Mouse (Mus musculus): ENCODE measurements around the gene Hist1h1c. TPM values are rescaled to one million over a fixed set of nuclear protein-coding genes. Genes with fewer than 3 reads are reported as not detected.
"Not testable (repeated sequence)": the region's sequence is repeated elsewhere in the genome, so short reads cannot be mapped to it uniquely, and the experiment has no call there.

The Hist1h1c gene
- polyA plus RNA-seq, 1 experiment from 2014 or later = 37.8 TPM

DNA sequence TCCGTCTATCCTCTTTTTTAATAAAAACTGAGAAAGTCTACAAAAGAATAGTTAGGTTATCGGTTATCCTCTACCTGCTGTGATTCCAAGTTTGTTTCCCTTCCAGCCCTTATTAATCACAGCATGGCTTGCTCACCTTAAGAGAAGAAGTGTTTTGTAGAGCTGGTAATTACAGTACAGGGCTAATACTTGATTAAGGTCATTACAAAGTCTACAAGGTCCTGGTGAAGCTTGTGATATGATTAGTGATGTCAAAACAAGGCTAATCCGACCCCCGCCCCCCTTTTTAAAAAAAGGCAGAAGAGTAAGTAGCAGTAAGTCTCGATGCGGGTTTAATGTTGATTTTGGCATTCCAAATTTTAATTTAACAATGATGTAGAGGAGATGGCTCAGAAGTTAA, 39.6 kb upstream of the Hist1h1c start:
- ATAC-seq (ENCODE audit: low read depth) = no peak
- H3K27me3 ChIP-seq (ENCODE audit: control insufficient read depth, insufficient read depth, low read depth, low read length) = no peaks in the 10 kb centered on the region
- 54% methylated on average over 6 of the region's 6 CpGs for WGBS
- H3K4me1 ChIP-seq (replicated peaks; ENCODE audit: control insufficient read depth, insufficient read depth, low read length) = peaks cover 18% of the 10 kb centered on the region
- no peak overlapping the region for H3K4me3 ChIP-seq (ENCODE audit: low read length)
- H3K9me3 ChIP-seq (ENCODE audit: control insufficient read depth, low read length) = no peaks in the 10 kb centered on the region
- peak overlapping the region; percentile 43; the same call in 1 of the 2 replicates for H3K9ac ChIP-seq (ENCODE audit: low read length)
- H3K27ac ChIP-seq (ENCODE audit: low read length) = peak overlapping the region; percentile 84
- peak overlapping the region; percentile 47 for H3K4me2 ChIP-seq (ENCODE audit: low read depth, low read length)
- no peaks in the 10 kb centered on the region for H3K36me3 ChIP-seq (ENCODE audit: control insufficient read depth, insufficient read depth, low read length)

DNA sequence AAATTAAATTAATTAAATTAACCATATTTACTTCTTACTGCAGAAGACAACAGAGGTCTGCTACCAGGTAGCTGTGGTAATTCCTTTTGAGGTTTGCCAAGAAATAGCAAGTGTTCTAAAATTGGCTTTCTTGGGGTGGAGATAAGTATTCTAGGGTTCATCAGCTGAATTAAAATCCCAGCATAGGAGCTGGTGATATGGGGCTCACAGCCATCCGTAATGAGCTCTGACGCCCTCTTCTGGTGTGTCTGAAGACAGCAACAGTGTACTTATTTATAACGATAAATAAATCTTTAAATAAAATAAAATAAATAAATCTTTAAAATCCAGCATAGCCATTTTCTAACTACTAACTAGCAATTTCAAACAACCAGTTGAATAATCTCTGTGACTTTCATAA, 38.8 kb upstream of the Hist1h1c start:
- Histone ChIP-seq H3K36me3 (ENCODE audit: control insufficient read depth, insufficient read depth, low read length) (no peaks in the 10 kb centered on the region), H3K27me3 (ENCODE audit: control insufficient read depth, insufficient read depth, low read depth, low read length) (no peaks in the 10 kb centered on the region), H3K4me1 (replicated peaks; ENCODE audit: control insufficient read depth, insufficient read depth, low read length) (peaks cover 18% of the 10 kb centered on the region), H3K27ac (ENCODE audit: low read length) (no peak overlapping the region), H3K9me3 (ENCODE audit: control insufficient read depth, low read length) (no peaks in the 10 kb centered on the region), H3K4me2 (ENCODE audit: low read depth, low read length) (no peak overlapping the region), H3K9ac (ENCODE audit: low read length) (no peak overlapping the region), H3K4me3 (ENCODE audit: low read length) (no peak overlapping the region)
- no peak for ATAC-seq (ENCODE audit: low read depth)
- WGBS = 67% methylated on average over 3 of the region's 3 CpGs

DNA sequence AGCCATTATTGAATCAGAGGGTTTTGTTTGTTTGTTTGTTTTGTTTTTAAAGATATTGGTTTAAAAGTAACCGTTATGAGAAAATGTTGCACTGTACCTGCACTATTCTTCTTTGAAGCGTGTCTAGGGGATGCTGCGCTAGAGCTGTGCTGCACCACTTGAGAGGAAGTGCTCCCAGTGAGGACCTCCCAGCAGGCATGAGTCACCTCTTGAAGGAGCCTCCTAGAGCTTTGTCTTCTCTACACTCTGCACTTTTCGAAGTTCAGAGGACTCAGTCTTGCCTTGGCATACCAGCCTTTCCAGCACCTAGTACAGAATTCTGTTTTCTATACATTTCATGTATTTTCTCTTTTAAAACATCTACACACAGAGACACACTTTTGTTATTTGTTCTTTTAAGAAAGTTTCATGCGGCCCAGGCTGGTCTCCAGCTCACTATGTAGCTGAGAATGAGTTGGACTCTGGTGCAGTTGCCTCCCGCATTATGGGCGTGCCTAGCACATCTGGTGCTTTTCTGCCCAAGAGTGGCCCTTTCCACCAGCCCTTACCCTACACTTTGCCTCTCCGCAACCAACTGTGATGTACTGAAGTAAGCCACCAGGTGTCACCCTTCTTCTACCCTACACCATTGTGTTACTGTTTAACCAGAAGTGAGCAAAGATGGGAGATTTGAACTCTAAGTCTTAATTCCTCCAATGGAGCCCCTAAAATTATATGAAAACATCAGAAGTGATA, 37.7 kb upstream of the Hist1h1c start:
- 14% methylated on average over 8 of the region's 8 CpGs for WGBS
- H3K9ac ChIP-seq (ENCODE audit: low read length) = no peak overlapping the region
- no peaks in the 10 kb centered on the region for H3K36me3 ChIP-seq (ENCODE audit: control insufficient read depth, insufficient read depth, low read length)
- no peak overlapping the region for H3K4me3 ChIP-seq (ENCODE audit: low read length)
- peaks cover 17% of the 10 kb centered on the region for H3K4me1 ChIP-seq (replicated peaks; ENCODE audit: control insufficient read depth, insufficient read depth, low read length)
- H3K9me3 ChIP-seq (ENCODE audit: control insufficient read depth, low read length) = no peaks in the 10 kb centered on the region
- ATAC-seq (ENCODE audit: low read depth) = peak; percentile 48
- H3K27me3 ChIP-seq (ENCODE audit: control insufficient read depth, insufficient read depth, low read depth, low read length) = no peaks in the 10 kb centered on the region
- H3K4me2 ChIP-seq (ENCODE audit: low read depth, low read length) = 0 out of 2 replicates have a peak overlapping the region, but pooled peaks have one; percentile 18
- H3K27ac ChIP-seq (ENCODE audit: low read length) = no peak overlapping the region

DNA sequence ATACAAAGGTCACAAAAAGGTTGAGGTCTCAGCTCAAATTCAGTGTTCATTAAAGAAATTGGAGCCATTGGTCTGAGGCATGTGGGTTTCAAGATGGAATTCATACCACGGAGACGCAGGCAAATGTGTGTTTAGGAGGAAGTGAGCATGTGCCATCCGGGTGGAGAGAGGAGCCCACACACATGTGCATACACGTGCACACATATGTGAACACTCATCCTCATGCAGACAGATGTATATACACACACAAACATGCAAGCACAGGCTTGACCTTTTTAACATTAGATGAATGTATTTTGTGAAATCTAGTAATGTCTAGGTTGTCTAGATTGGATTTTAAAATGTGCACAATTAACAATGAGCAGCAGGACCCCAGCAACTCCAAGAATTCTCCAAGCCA, 36.4 kb upstream of the Hist1h1c start:
- H3K4me2 ChIP-seq (ENCODE audit: low read depth, low read length) = no peak overlapping the region
- ATAC-seq (ENCODE audit: low read depth) = no peak
- H3K4me1 ChIP-seq (replicated peaks; ENCODE audit: control insufficient read depth, insufficient read depth, low read length) = peaks cover 11% of the 10 kb centered on the region; the same call in 1 of the 2 replicates
- H3K9ac ChIP-seq (ENCODE audit: low read length) = no peak overlapping the region
- no peaks in the 10 kb centered on the region for H3K27me3 ChIP-seq (ENCODE audit: control insufficient read depth, insufficient read depth, low read depth, low read length)
- no peak overlapping the region for H3K4me3 ChIP-seq (ENCODE audit: low read length)
- H3K27ac ChIP-seq (ENCODE audit: low read length) = no peak overlapping the region
- no peaks in the 10 kb centered on the region for H3K36me3 ChIP-seq (ENCODE audit: control insufficient read depth, insufficient read depth, low read length)
- H3K9me3 ChIP-seq (ENCODE audit: control insufficient read depth, low read length) = no peaks in the 10 kb centered on the region
- 66% methylated on average over 4 of the region's 4 CpGs for WGBS

GRCm38 (mm10) chr13:23702801-23703200, 35.8 kb upstream of the Hist1h1c start:
- not testable (repeated sequence) for ATAC-seq (ENCODE audit: low read depth)

GRCm38 (mm10) chr13:23705751-23706356, 32.8 kb upstream of the Hist1h1c start:
- H3K27me3 ChIP-seq (ENCODE audit: control insufficient read depth, insufficient read depth, low read depth, low read length) = no peaks in the 10 kb centered on the region
- no peaks in the 10 kb centered on the region for H3K36me3 ChIP-seq (ENCODE audit: control insufficient read depth, insufficient read depth, low read length)
- no peak overlapping the region for H3K4me3 ChIP-seq (ENCODE audit: low read length)
- H3K4me2 ChIP-seq (ENCODE audit: low read depth, low read length) = no peak overlapping the region
- WGBS = 84% methylated on average over 7 of the region's 7 CpGs
- H3K9ac ChIP-seq (ENCODE audit: low read length) = no peak overlapping the region
- H3K4me1 ChIP-seq (replicated peaks; ENCODE audit: control insufficient read depth, insufficient read depth, low read length) = peaks cover 7% of the 10 kb centered on the region; the same call in 1 of the 2 replicates
- ATAC-seq (ENCODE audit: low read depth) = no peak
- H3K9me3 ChIP-seq (ENCODE audit: control insufficient read depth, low read length) = no peaks in the 10 kb centered on the region
- no peak overlapping the region for H3K27ac ChIP-seq (ENCODE audit: low read length)

More at GRCm38 (mm10) chr13:23702801-23703200, 35.8 kb upstream of the Hist1h1c start:
- 55% methylated on average over 2 of the region's 2 CpGs for WGBS
- not testable (repeated sequence) for H3K27me3 ChIP-seq (ENCODE audit: control insufficient read depth, insufficient read depth, low read depth, low read length); H3K9me3 ChIP-seq (ENCODE audit: control insufficient read depth, low read length); H3K27ac ChIP-seq (ENCODE audit: low read length); H3K9ac ChIP-seq (ENCODE audit: low read length); H3K4me3 ChIP-seq (ENCODE audit: low read length); H3K36me3 ChIP-seq (ENCODE audit: control insufficient read depth, insufficient read depth, low read length); H3K4me2 ChIP-seq (ENCODE audit: low read depth, low read length)
- H3K4me1 ChIP-seq (replicated peaks; ENCODE audit: control insufficient read depth, insufficient read depth, low read length) = peaks cover 11% of the 10 kb centered on the region; the same call in 1 of the 2 replicates

GRCm38 (mm10) chr13:23706771-23707170, 31.8 kb upstream of the Hist1h1c start:
- Histone ChIP-seq H3K4me3 (ENCODE audit: low read length) (no peak overlapping the region), H3K9ac (ENCODE audit: low read length) (no peak overlapping the region), H3K27me3 (ENCODE audit: control insufficient read depth, insufficient read depth, low read depth, low read length) (no peaks in the 10 kb centered on the region), H3K27ac (ENCODE audit: low read length) (no peak overlapping the region), H3K36me3 (ENCODE audit: control insufficient read depth, insufficient read depth, low read length) (no peaks in the 10 kb centered on the region), H3K4me1 (replicated peaks; ENCODE audit: control insufficient read depth, insufficient read depth, low read length) (0 out of 2 replicates have a peak, but pooled peaks cover 4% of the 10 kb centered on the region), H3K4me2 (ENCODE audit: low read depth, low read length) (no peak overlapping the region), H3K9me3 (ENCODE audit: control insufficient read depth, low read length) (no peaks in the 10 kb centered on the region)
- ATAC-seq (ENCODE audit: low read depth) = no peak
- 86% methylated on average over 12 of the region's 12 CpGs for WGBS

DNA sequence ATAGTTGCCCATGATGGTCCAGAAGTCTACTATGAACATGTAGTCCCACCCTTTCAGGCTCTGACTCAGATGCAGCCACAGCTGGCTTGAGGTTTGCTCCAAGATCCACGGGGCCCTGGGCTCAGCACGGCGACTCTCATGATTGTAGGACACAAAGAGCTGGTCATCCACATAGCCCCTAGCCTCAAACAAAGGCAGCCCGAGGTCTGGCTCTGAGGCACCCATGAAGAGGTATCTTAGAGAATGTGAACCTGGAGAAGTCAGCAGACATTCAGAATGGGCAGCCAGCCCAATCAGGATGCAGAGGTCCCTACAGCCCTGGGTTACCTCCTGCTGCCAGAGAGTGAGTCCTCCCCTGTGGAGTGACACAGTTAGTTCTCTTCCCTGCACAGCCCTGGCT, 30.6 kb upstream of the Hist1h1c start:
- 89% methylated on average over 4 of the region's 4 CpGs for WGBS
- no peak overlapping the region for H3K4me3 ChIP-seq (ENCODE audit: low read length)
- H3K9ac ChIP-seq (ENCODE audit: low read length) = no peak overlapping the region
- H3K27ac ChIP-seq (ENCODE audit: low read length) = no peak overlapping the region
- H3K36me3 ChIP-seq (ENCODE audit: control insufficient read depth, insufficient read depth, low read length) = no peaks in the 10 kb centered on the region
- H3K9me3 ChIP-seq (ENCODE audit: control insufficient read depth, low read length) = no peaks in the 10 kb centered on the region
- H3K4me2 ChIP-seq (ENCODE audit: low read depth, low read length) = no peak overlapping the region
- ATAC-seq (ENCODE audit: low read depth) = no peak
- H3K27me3 ChIP-seq (ENCODE audit: control insufficient read depth, insufficient read depth, low read depth, low read length) = no peaks in the 10 kb centered on the region
- 0 out of 2 replicates have a peak, but pooled peaks cover 4% of the 10 kb centered on the region for H3K4me1 ChIP-seq (replicated peaks; ENCODE audit: control insufficient read depth, insufficient read depth, low read length)

DNA sequence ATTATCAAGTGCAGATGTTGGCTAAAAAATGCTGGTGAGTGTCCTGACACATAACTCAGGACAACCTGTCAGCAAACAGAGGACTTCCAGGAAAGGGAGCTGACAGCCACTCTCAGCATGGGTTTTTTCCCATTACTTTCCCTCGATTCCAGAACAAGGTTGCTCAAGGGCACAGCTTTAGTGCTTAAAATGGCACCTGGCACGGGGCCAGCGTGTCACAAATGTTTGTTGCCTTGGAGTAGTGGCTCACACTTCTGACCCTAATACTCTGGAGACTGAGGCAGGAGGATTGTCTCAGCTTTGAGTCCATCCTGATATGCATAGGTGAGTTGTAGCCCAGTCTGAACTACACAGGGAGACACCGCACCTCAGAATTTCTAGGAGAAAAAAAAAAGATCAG, 30.0 kb upstream of the Hist1h1c start:
- no peak overlapping the region for H3K4me2 ChIP-seq (ENCODE audit: low read depth, low read length)
- no peak overlapping the region for H3K9ac ChIP-seq (ENCODE audit: low read length)
- no peaks in the 10 kb centered on the region for H3K27me3 ChIP-seq (ENCODE audit: control insufficient read depth, insufficient read depth, low read depth, low read length)
- no peaks in the 10 kb centered on the region for H3K36me3 ChIP-seq (ENCODE audit: control insufficient read depth, insufficient read depth, low read length)
- no peaks in the 10 kb centered on the region for H3K9me3 ChIP-seq (ENCODE audit: control insufficient read depth, low read length)
- H3K4me3 ChIP-seq (ENCODE audit: low read length) = no peak overlapping the region
- ATAC-seq (ENCODE audit: low read depth) = no peak
- H3K4me1 ChIP-seq (replicated peaks; ENCODE audit: control insufficient read depth, insufficient read depth, low read length) = 0 out of 2 replicates have a peak, but pooled peaks cover 4% of the 10 kb centered on the region
- WGBS = 70% methylated on average over 4 of the region's 4 CpGs
- no peak overlapping the region for H3K27ac ChIP-seq (ENCODE audit: low read length)

Data from lung, embryonic 16.5 days (tissue).